In the genomic region with DNA sequence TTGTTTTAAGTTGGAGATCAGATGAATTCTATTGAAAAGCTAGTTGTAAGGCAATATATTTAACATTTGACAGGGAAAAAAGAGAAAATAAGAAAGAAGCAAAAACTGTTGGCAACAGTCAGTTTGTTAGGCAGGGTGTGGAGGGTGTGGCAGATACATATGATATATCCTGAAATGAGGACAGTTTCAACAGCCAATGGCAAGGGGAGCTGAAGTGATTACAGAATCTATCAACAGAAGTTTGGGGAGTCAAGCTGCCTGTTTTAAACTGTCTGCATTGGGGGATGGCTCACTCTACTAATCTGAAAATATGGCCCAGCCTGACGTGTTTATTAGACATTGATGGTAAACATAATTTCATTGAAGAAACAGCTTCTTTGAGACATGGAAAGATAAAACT, we compare ENCODE assay signal across 23 mouse cellular contexts.
DNase-seq lines count a peak whose midpoint lies in the region; ATAC-seq and TF ChIP-seq lines count a peak whose summit lies in the region.
"Had no signal": no experiment of that assay in that cellular context is flagged by ENCODE, and none has a peak within 500 bp of the region (broad histone marks: within the 10 kb centered on the region; RNA-seq: fewer than 3 reads in every experiment).

No protein-coding gene starts in this region.

- no peaks in the 10 kb centered on the region for H3K36me3 ChIP-seq in intestine, embryonic 14.5 days (ENCODE audit: control insufficient read depth, insufficient read depth, low read length)
- no peaks in the 10 kb centered on the region for H3K36me3 ChIP-seq in intestine, postnatal 0 days (ENCODE audit: control insufficient read depth, insufficient read depth)
- H3K36me3 ChIP-seq in midbrain, embryonic 11.5 days (ENCODE audit: control insufficient read depth, insufficient read depth, low read length), result no peaks in the 10 kb centered on the region
- no peaks in the 10 kb centered on the region for H3K36me3 ChIP-seq in midbrain, embryonic 14.5 days (ENCODE audit: control insufficient read depth, insufficient read depth, low read length)
- H3K36me3 ChIP-seq in MEL (ENCODE audit: control insufficient read depth in 1 of 2, insufficient read depth in 2 of 2, low read length in 2 of 2), result no peaks in the 10 kb centered on the region; a peak in 1 of 4 replicates
- H3K36me3 ChIP-seq: G1E had no signal

- no peak overlapping the region for H3K4me3 ChIP-seq in intestine, embryonic 14.5 days (ENCODE audit: low read depth, low read length)
- no peak overlapping the region for H3K4me3 ChIP-seq in intestine, postnatal 0 days (ENCODE audit: low read depth, low read length)
- H3K4me3 ChIP-seq in midbrain, embryonic 11.5 days (ENCODE audit: low read depth, low read length), result no peak overlapping the region
- H3K4me3 ChIP-seq in midbrain, embryonic 14.5 days (replicated peaks; ENCODE audit: low read depth, low read length), result no peak overlapping the region
- H3K4me3 ChIP-seq in MEL (ENCODE audit: control insufficient read depth in 1 of 2, insufficient read depth in 1 of 2, low read depth in 2 of 2, low read length in 2 of 2), result no peak overlapping the region

- H3K27ac ChIP-seq in intestine, embryonic 14.5 days (ENCODE audit: low read depth), result no peak overlapping the region
- no peak overlapping the region for H3K27ac ChIP-seq in intestine, postnatal 0 days (ENCODE audit: low read depth, low read length)
- no peak overlapping the region for H3K27ac ChIP-seq in midbrain, embryonic 11.5 days (ENCODE audit: low read depth, low read length)
- H3K27ac ChIP-seq in midbrain, embryonic 14.5 days (replicated peaks; ENCODE audit: low read depth, low read length), result no peak overlapping the region
- H3K27ac ChIP-seq in MEL (ENCODE audit: control insufficient read depth, low read depth, low read length), result no peak overlapping the region

- DNase-seq in heart, adult 11 months, result peak; percentile 4
- no peak for DNase-seq in heart, adult 18-20 months
- peak; percentile 13 for DNase-seq in intestine, embryonic 14.5 days (ENCODE audit: low spot score)
- peak; percentile 8 for DNase-seq in midbrain, embryonic 11.5 days (ENCODE audit: low spot score, missing footprints)
- no peak for DNase-seq in midbrain, embryonic 14.5 days
- DNase-seq in MEL (ENCODE audit: low read depth, low spot score), result peak; percentile 51
- no peak for DNase-seq in yolk sac, embryonic 10.5 days (ENCODE audit: low spot score)
- DNase-seq: adrenal gland, adult 2 months; adrenal gland, adult 8-10 months; adrenal gland, postnatal 10 days; adrenal gland, postnatal 14 days; adrenal gland, postnatal 25 days; adrenal gland, postnatal 36 days; B cell, adult 2 months; cerebellum, adult 11 months; cerebellum, adult 11-12 months; cerebellum, adult 18-20 months had no signal

- H3K4me2 ChIP-seq in intestine, embryonic 14.5 days (ENCODE audit: low read length), result no peak overlapping the region
- H3K4me2 ChIP-seq in intestine, postnatal 0 days (replicated peaks; ENCODE audit: low read depth), result no peak overlapping the region
- no peak overlapping the region for H3K4me2 ChIP-seq in midbrain, embryonic 11.5 days
- H3K4me2 ChIP-seq in midbrain, embryonic 14.5 days (ENCODE audit: low read length), result no peak overlapping the region

- no peaks in the 10 kb centered on the region for H3K79me2 ChIP-seq in MEL (ENCODE audit: control insufficient read depth, insufficient read depth, low read length, poor library complexity)

- 77% methylated on average over 1 of the region's 1 CpGs for WGBS in intestine, embryonic 14.5 days
- WGBS in intestine, postnatal 0 days, result 86% methylated on average over 1 of the region's 1 CpGs
- 90% methylated on average over 1 of the region's 1 CpGs for WGBS in midbrain, embryonic 11.5 days
- 94% methylated on average over 1 of the region's 1 CpGs for WGBS in midbrain, embryonic 14.5 days

- ATAC-seq in intestine, embryonic 14.5 days (replicated peaks; ENCODE audit: low FRiP score, low TSS enrichment, low read depth), result no peak
- no peak for ATAC-seq in intestine, postnatal 0 days
- no peak for ATAC-seq in midbrain, embryonic 11.5 days (ENCODE audit: low FRiP score)
- ATAC-seq in midbrain, embryonic 14.5 days (ENCODE audit: low FRiP score, low TSS enrichment), result no peak
- ATAC-seq: activated CD4-positive, CD25-positive, alpha-beta regulatory T cell, adult 4 months; CD4-positive, CD25-positive, alpha-beta regulatory T cell, adult 4 months; Patski had no signal

- TF ChIP-seq CTCF in intestine, postnatal 0 days (IDR thresholded peaks at IDR 0.05; ENCODE audit: low read depth), result no peak
- TF ChIP-seq CTCF in MEL (IDR thresholded peaks at IDR 0.05 in 2 of 3, conservative IDR thresholded peaks at IDR 0.05 in 1 of 3; ENCODE audit: control insufficient read depth in 1 of 3, insufficient read depth in 1 of 3, low read depth in 2 of 3, low read length in 3 of 3, poor library complexity in 1 of 3, severe bottlenecking in 1 of 3), result no peak

- TF ChIP-seq RAD21 in MEL (IDR thresholded peaks at IDR 0.05; ENCODE audit: low read depth, low read length), result no peak

- H3K9me3 ChIP-seq in intestine, embryonic 14.5 days (ENCODE audit: control insufficient read depth, low read length), result no peaks in the 10 kb centered on the region
- H3K9me3 ChIP-seq in intestine, postnatal 0 days (ENCODE audit: control insufficient read depth), result no peaks in the 10 kb centered on the region
- no peaks in the 10 kb centered on the region for H3K9me3 ChIP-seq in midbrain, embryonic 11.5 days (ENCODE audit: control insufficient read depth, low read length)
- H3K9me3 ChIP-seq in midbrain, embryonic 14.5 days (ENCODE audit: control insufficient read depth, low read length), result no peaks in the 10 kb centered on the region
- no peaks in the 10 kb centered on the region for H3K9me3 ChIP-seq in MEL (replicated peaks; ENCODE audit: insufficient read depth, low read length)
- H3K9me3 ChIP-seq: G1E had no signal

- peak; percentile 54 to 83; a peak in 3 of 4 replicates for TF ChIP-seq EP300 in MEL (IDR thresholded peaks at IDR 0.05; ENCODE audit: low read depth in 1 of 2, low read length in 2 of 2)

- H3K4me1 ChIP-seq in intestine, embryonic 14.5 days (replicated peaks; ENCODE audit: control insufficient read depth, insufficient read depth, low read length), result no peaks in the 10 kb centered on the region
- no peaks in the 10 kb centered on the region for H3K4me1 ChIP-seq in intestine, postnatal 0 days (replicated peaks; ENCODE audit: control insufficient read depth, insufficient read depth, low read length)
- no peaks in the 10 kb centered on the region for H3K4me1 ChIP-seq in midbrain, embryonic 11.5 days (ENCODE audit: control insufficient read depth, insufficient read depth, low read length)
- no peaks in the 10 kb centered on the region for H3K4me1 ChIP-seq in midbrain, embryonic 14.5 days (ENCODE audit: control insufficient read depth, insufficient read depth, low read length)
- H3K4me1 ChIP-seq in MEL (ENCODE audit: control insufficient read depth in 1 of 2, insufficient read depth in 2 of 2, low read length in 2 of 2), result peaks cover 0 to 4% of the 10 kb centered on the region in 2 experiments; a peak in 1 of 4 replicates

- H3K27me3 ChIP-seq in intestine, embryonic 14.5 days (replicated peaks; ENCODE audit: control insufficient read depth, insufficient read depth, low read length), result no peaks in the 10 kb centered on the region
- H3K27me3 ChIP-seq in intestine, postnatal 0 days (replicated peaks; ENCODE audit: control insufficient read depth, insufficient read depth, low read length), result no peaks in the 10 kb centered on the region
- H3K27me3 ChIP-seq in midbrain, embryonic 11.5 days (ENCODE audit: control insufficient read depth, insufficient read depth, low read length), result no peaks in the 10 kb centered on the region
- H3K27me3 ChIP-seq in midbrain, embryonic 14.5 days (ENCODE audit: control insufficient read depth, insufficient read depth, low read length), result no peaks in the 10 kb centered on the region
- H3K27me3 ChIP-seq in MEL (ENCODE audit: control insufficient read depth in 1 of 2, insufficient read depth in 2 of 2, low read length in 2 of 2), result no peaks in the 10 kb centered on the region
- H3K27me3 ChIP-seq: CH12.LX had no signal

- no peak overlapping the region for H3K9ac ChIP-seq in intestine, embryonic 14.5 days (ENCODE audit: low read length)
- H3K9ac ChIP-seq in intestine, postnatal 0 days (ENCODE audit: low read depth, low read length), result no peak overlapping the region
- H3K9ac ChIP-seq in midbrain, embryonic 11.5 days (ENCODE audit: low read length), result no peak overlapping the region
- no peak overlapping the region for H3K9ac ChIP-seq in midbrain, embryonic 14.5 days (replicated peaks; ENCODE audit: low read length)
- H3K9ac ChIP-seq in MEL (ENCODE audit: control insufficient read depth, low read depth, low read length, poor library complexity, severe bottlenecking), result no peak overlapping the region

- no peak for TF ChIP-seq POLR2A in MEL (IDR thresholded peaks at IDR 0.05; ENCODE audit: control insufficient read depth in 1 of 2, insufficient read depth in 1 of 2, low read depth in 1 of 2, low read length in 2 of 2, poor library complexity in 1 of 2)

TF ChIP-seq in MEL, 35 proteins besides CTCF, POLR2A, EP300 and RAD21:
- TF ChIP-seq ETS1 (IDR thresholded peaks at IDR 0.05; ENCODE audit: low read depth, low read length) (peak; percentile 32; the same call in 1 of the 2 replicates), NRF1 (IDR thresholded peaks at IDR 0.05; ENCODE audit: insufficient read depth, low read depth, low read length, poor library complexity, severe bottlenecking) (no peak), MYB (IDR thresholded peaks at IDR 0.05; ENCODE audit: low read depth, low read length) (peak; percentile 78)
TF ChIP-seq in MEL: peak in this region for 2.

Comparison
In these comparisons a context has a peak if more than half of its experiments do, and no peak if none do; other contexts are left out.
1. DNase-seq: peak in heart, adult 11 months (single experiment), intestine, embryonic 14.5 days (single experiment), midbrain, embryonic 11.5 days (single experiment) and MEL (single experiment); none in heart, adult 18-20 months (0 of 2), midbrain, embryonic 14.5 days (single experiment) and yolk sac, embryonic 10.5 days (single experiment).